Mouse (Mus musculus) G1E (cell line): Measurements from ENCODE around the gene Pla2g3.

ENCODE experiments used
- CTCF ChIP-seq: IDR thresholded peaks from 2 replicates; pipeline ENCODE4 v1.5.1; 2012; ENCODE audit warnings: low read depth, low read length, inconsistent platforms, mixed read lengths
- GATA1 ChIP-seq: IDR thresholded peaks from 2 replicates; pipeline ENCODE4 v1.6.1; 2012; ENCODE audit warnings: borderline replicate concordance, low read length, inconsistent platforms, mixed read lengths

DNA sequence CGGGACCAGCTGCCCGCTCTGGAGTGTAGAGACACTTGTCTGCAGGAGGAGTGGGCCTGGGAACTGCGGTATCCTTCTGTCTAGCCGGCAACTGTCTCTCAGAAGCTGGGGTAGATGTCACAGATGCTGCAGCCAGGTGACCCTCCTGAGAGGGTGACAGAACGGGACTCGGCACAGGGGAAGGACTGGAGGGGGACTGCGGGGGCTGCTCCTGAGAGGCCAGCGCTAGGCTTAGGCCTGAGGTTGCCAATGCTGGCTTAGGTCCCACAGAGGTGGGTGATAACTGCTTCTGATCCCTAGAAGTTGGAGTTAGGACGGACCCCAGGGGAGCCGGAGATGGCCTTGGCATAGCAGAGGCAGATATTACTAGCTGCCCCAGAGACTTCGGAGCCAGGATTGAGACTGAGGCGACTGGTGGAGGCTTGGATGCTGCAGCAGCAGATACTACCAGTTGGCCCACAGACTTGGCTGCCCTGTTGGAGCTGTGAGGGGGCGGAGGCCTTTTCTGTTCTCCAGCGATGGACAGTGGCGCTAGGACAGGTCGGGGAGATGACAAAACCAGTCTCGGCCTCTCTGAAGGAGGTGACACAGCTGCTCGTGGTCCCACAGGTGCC, 14.5 kb downstream of the Pla2g3 start:
- TF ChIP-seq CTCF: no peak
- no peak for TF ChIP-seq GATA1
